Mouse (Mus musculus) forebrain, postnatal 0 days (tissue): ENCODE measurements around the gene Tk1. TPM values are rescaled to one million over a fixed set of nuclear protein-coding genes. Genes with fewer than 3 reads are reported as not detected.
"Not testable (repeated sequence)": the region's sequence is repeated elsewhere in the genome, so short reads cannot be mapped to it uniquely, and the experiment has no call there.

Experiments
- ATAC-seq: fragments of 200-750 bp; cut with Nextera tagmentation; 2 replicates; pipeline ENCODE4 v1.8.0; 2017; ENCODE audit warnings: mild to moderate bottlenecking, moderate library complexity
- DNase-seq: peaks from one replicate; pipeline ENCODE4 v3.0.0-alpha.2; 2015
- H3K27ac ChIP-seq: fragments of 300-500 bp; sonication (generic); 2 replicates; pipeline ENCODE4 v1.5.1; 2014; ENCODE audit warnings: low read depth, mild to moderate bottlenecking, antibody characterized with exemption, low read length, moderate library complexity, mixed read lengths
- H3K27me3 ChIP-seq: fragments of 300-500 bp; sonication (generic); 2 replicates; pipeline ENCODE4 v1.6.1; 2014; ENCODE audit warnings: mild to moderate bottlenecking, low read length, mixed read lengths; ENCODE audit not compliant: insufficient read depth
- H3K36me3 ChIP-seq: fragments of 300-500 bp; sonication (generic); 2 replicates; pipeline ENCODE4 v1.6.1; 2014; ENCODE audit warnings: mild to moderate bottlenecking, moderate library complexity; ENCODE audit not compliant: insufficient read depth
- H3K4me1 ChIP-seq: fragments of 300-500 bp; sonication (generic); 2 replicates; pipeline ENCODE4 v1.6.1; 2014; ENCODE audit warnings: antibody characterized with exemption; ENCODE audit not compliant: insufficient read depth
- H3K4me2 ChIP-seq: fragments of 300-500 bp; sonication (generic); 2 replicates; pipeline ENCODE4 v1.6.1; 2014; ENCODE audit warnings: low read depth, mild to moderate bottlenecking, moderate library complexity
- H3K4me3 ChIP-seq: fragments of 300-500 bp; sonication (generic); 2 replicates; pipeline ENCODE4 v1.5.1; 2014; ENCODE audit warnings: low read depth, low read length, mixed read lengths
- H3K9ac ChIP-seq: fragments of 300-500 bp; sonication (generic); 2 replicates; pipeline ENCODE4 v1.6.1; 2014; ENCODE audit warnings: mild to moderate bottlenecking
- H3K9me3 ChIP-seq: fragments of 300-500 bp; sonication (generic); 2 replicates; pipeline ENCODE4 v1.6.1; 2016; ENCODE audit warnings: low read length
- CTCF ChIP-seq: sonication (generic); IDR thresholded peaks from 2 replicates; pipeline ENCODE4 v1.5.1; 2016; ENCODE audit warnings: antibody characterized with exemption, control low read depth, low read depth
- WGBS: fragments of 180-500 bp; shearing (Covaris S2); extraction: QIAGEN DNeasy Blood & Tissue Kit; methylation state at CpG from one replicate; pipeline ENCODE4 v1.1.7; 2014; 5-methylcytosine and 5-hydroxymethylcytosine counted together
- polyA plus RNA-seq: library from polyadenylated mRNA; unstranded; fragments of >200 nt; fragmentation: Nextera tagmentation; extraction: Ambion mirVana; gene quantifications from 2 replicates; pipeline ENCODE4 v1.2.1, GENCODE M21; 2015
- total RNA-seq: library from RNA; depleted of rRNA; stranded (reverse); fragments of >200 nt; gene quantifications from 2 replicates; pipeline ENCODE4 v1.2.3, GENCODE M21; 2014

Tk1 gene
- total and polyA plus RNA-seq, 2 experiments from 2014 or later, result 12.2 to 29.8 TPM

- Histone ChIP-seq H3K9me3 (no peaks in the 10 kb centered on the region), H3K36me3 (no peaks in the 10 kb centered on the region), H3K27ac (no peak overlapping the region), H3K4me3 (no peak overlapping the region), H3K4me2 (no peak overlapping the region), H3K27me3 (no peaks in the 10 kb centered on the region), H3K9ac (no peak overlapping the region), H3K4me1 (no peaks in the 10 kb centered on the region)
- 71% methylated on average over 2 of the region's 2 CpGs for WGBS
- ATAC-seq (no peak), DNase-seq (no peak)
- no peak for TF ChIP-seq CTCF
Observed at GRCm38 (mm10) chr11:117838572-117838971, 12.7 kb upstream of the Tk1 start.

GRCm38 (mm10) chr11:117836306-117836705 is 10.4 kb upstream of the Tk1 start:
- H3K27ac ChIP-seq, result no peak overlapping the region
- H3K4me1 ChIP-seq, result no peaks in the 10 kb centered on the region
- 23% methylated on average over 13 of the region's 13 CpGs for WGBS
- no peaks in the 10 kb centered on the region for H3K9me3 ChIP-seq
- H3K27me3 ChIP-seq, result no peaks in the 10 kb centered on the region
- H3K36me3 ChIP-seq, result no peaks in the 10 kb centered on the region
- DNase-seq (peak; percentile 48), ATAC-seq (peak; percentile 16; the same call in 1 of the 2 replicates)
- H3K4me2 ChIP-seq, result peak overlapping the region; percentile 34
- H3K9ac ChIP-seq, result no peak overlapping the region
- peak overlapping the region; percentile 16; the same call in 1 of the 2 replicates for H3K4me3 ChIP-seq
- TF ChIP-seq CTCF, result no peak

- no peak for TF ChIP-seq CTCF
- 90% methylated on average over 8 of the region's 8 CpGs for WGBS
- DNase-seq, result no peak
- H3K4me2 ChIP-seq, result no peak overlapping the region
- no peaks in the 10 kb centered on the region for H3K4me1 ChIP-seq
- no peak overlapping the region for H3K9ac ChIP-seq
- H3K36me3 ChIP-seq, result no peaks in the 10 kb centered on the region
- no peaks in the 10 kb centered on the region for H3K27me3 ChIP-seq
- no peak overlapping the region for H3K27ac ChIP-seq
- H3K9me3 ChIP-seq, result no peaks in the 10 kb centered on the region
- no peak for ATAC-seq
- no peak overlapping the region for H3K4me3 ChIP-seq
Observed at GRCm38 (mm10) chr11:117834086-117834485, 8.2 kb upstream of the Tk1 start.

GRCm38 (mm10) chr11:117833509-117833908 is 7.6 kb upstream of the Tk1 start:
- DNase-seq, H3K27ac ChIP-seq, H3K9ac ChIP-seq, H3K27me3 ChIP-seq, H3K36me3 ChIP-seq, H3K4me3 ChIP-seq, H3K9me3 ChIP-seq, H3K4me2 ChIP-seq, ATAC-seq, H3K4me1 ChIP-seq: not testable (repeated sequence)
- 87% methylated on average over 4 of the region's 6 CpGs for WGBS

GRCm38 (mm10) chr11:117832086-117832969 is 6.4 kb upstream of the Tk1 start:
- peak; percentile 71 for TF ChIP-seq CTCF
- H3K9me3 ChIP-seq, result no peaks in the 10 kb centered on the region
- H3K4me2 ChIP-seq, result peak overlapping the region; percentile 44
- H3K4me3 ChIP-seq, result peak overlapping the region; percentile 30
- ATAC-seq (peak; percentile 85), DNase-seq (peak; percentile 84)
- H3K27me3 ChIP-seq, result no peaks in the 10 kb centered on the region
- H3K9ac ChIP-seq, result peak overlapping the region; percentile 33
- peak overlapping the region; percentile 45; the same call in 1 of the 2 replicates for H3K27ac ChIP-seq
- H3K36me3 ChIP-seq, result no peaks in the 10 kb centered on the region
- 20% methylated on average over 28 of the region's 28 CpGs for WGBS
- H3K4me1 ChIP-seq, result no peaks in the 10 kb centered on the region

- 55% methylated on average over 9 of the region's 9 CpGs for WGBS
- no peak for DNase-seq
Observed at GRCm38 (mm10) chr11:117830401-117830800, 4.5 kb upstream of the Tk1 start.

GRCm38 (mm10) chr11:117829671-117830215 is 3.9 kb upstream of the Tk1 start:
- no peak overlapping the region for H3K4me2 ChIP-seq
- H3K27me3 ChIP-seq, result no peaks in the 10 kb centered on the region
- H3K9ac ChIP-seq, result no peak overlapping the region
- WGBS, result 81% methylated on average over 2 of the region's 2 CpGs
- H3K36me3 ChIP-seq, result no peaks in the 10 kb centered on the region
- no peaks in the 10 kb centered on the region for H3K9me3 ChIP-seq
- no peak overlapping the region for H3K27ac ChIP-seq
- DNase-seq (no peak), ATAC-seq (no peak)
- H3K4me1 ChIP-seq, result peaks cover 5% of the 10 kb centered on the region; the same call in 1 of the 2 replicates
- TF ChIP-seq CTCF, result no peak
- H3K4me3 ChIP-seq, result no peak overlapping the region

More at GRCm38 (mm10) chr11:117830401-117830800, 4.5 kb upstream of the Tk1 start:
- Histone ChIP-seq H3K4me3 (no peak overlapping the region), H3K4me1 (peaks cover 2% of the 10 kb centered on the region; the same call in 1 of the 2 replicates), H3K36me3 (no peaks in the 10 kb centered on the region), H3K9ac (no peak overlapping the region), H3K4me2 (no peak overlapping the region), H3K27me3 (no peaks in the 10 kb centered on the region), H3K9me3 (no peaks in the 10 kb centered on the region), H3K27ac (no peak overlapping the region)
- ATAC-seq, result no peak
- TF ChIP-seq CTCF, result no peak
